Mouse (Mus musculus) gastrocnemius, postnatal 36 days (tissue): Measurements from ENCODE around the gene Cnot6l. TPM values are rescaled to one million over a fixed set of nuclear protein-coding genes. Genes with fewer than 3 reads are reported as not detected.
A peak's percentile ranks its signal among the peaks of the same experiment; 100 is the strongest.

ENCODE experiments used
- DNase-seq, 2 experiments: peaks; one replicate each; pipeline ENCODE4 v3.0.0; 2022
- intact Hi-C: fragments of 180-260 bp; cut with DNase I; formaldehyde crosslinking; loops from one replicate; pipeline ENCODE4 v1.15.1; 2025
- total RNA-seq, 2 experiments: library from RNA; stranded (reverse); gene quantifications; 2 replicates each; pipeline ENCODE4 v1.2.3; 2021

The Cnot6l gene
- total RNA-seq, 2 experiments from 2014 or later = 25.9 to 33.5 TPM

GRCm38 (mm10) chr5:96162399-96163331, 1.3 kb downstream of the Cnot6l start:
- intact Hi-C loops = loop anchor here (5.0 kb wide), 1 partner anchor 50 kb away; no protein-coding TSS in a partner anchor
- DNase-seq = peak; percentile 73 to 78

GRCm38 (mm10) chr5:96161578-96162398, 2.2 kb downstream of the Cnot6l start:
- peak; percentile 19 to 53 for DNase-seq

GRCm38 (mm10) chr5:96161263-96161577, 2.8 kb downstream of the Cnot6l start:
- DNase-seq = no peak
- intact Hi-C loops = loop anchor here (5.0 kb wide), 1 partner anchor 49 kb away; no protein-coding TSS in a partner anchor

More at GRCm38 (mm10) chr5:96161578-96162398, 2.2 kb downstream of the Cnot6l start:
- intact Hi-C loops = loop anchor here (5.0 kb wide), 1 partner anchor 49 kb away; no protein-coding TSS in a partner anchor

GRCm38 (mm10) chr5:96160467-96161262, 3.3 kb downstream of the Cnot6l start:
- no peak for DNase-seq
- intact Hi-C loops = loop anchor here (5.0 kb wide), 1 partner anchor 48 kb away; no protein-coding TSS in a partner anchor

- intact Hi-C loops = no loop called here
- DNase-seq = no peak
Observed at GRCm38 (mm10) chr5:96142351-96142750, 21.6 kb downstream of the Cnot6l start.

GRCm38 (mm10) chr5:96130683-96131082, 33.3 kb downstream of the Cnot6l start:
- intact Hi-C loops = no loop called here
- DNase-seq = no peak

GRCm38 (mm10) chr5:96126856-96127255, 37.1 kb downstream of the Cnot6l start:
- intact Hi-C loops = no loop called here
- DNase-seq = no peak

- no peak for DNase-seq
- intact Hi-C loops = loop anchor here (5.0 kb wide), 1 partner anchor 47 kb away; the partner anchor contains the start of gene Cnot6l
Observed at GRCm38 (mm10) chr5:96114943-96115342, 49.0 kb downstream of the Cnot6l start.

GRCm38 (mm10) chr5:96104644-96105043, 59.3 kb downstream of the Cnot6l start:
- DNase-seq = no peak
- intact Hi-C loops = no loop called here

- intact Hi-C loops = no loop called here
- no peak for DNase-seq
Observed at GRCm38 (mm10) chr5:96091468-96091867, 72.5 kb downstream of the Cnot6l start.

GRCm38 (mm10) chr5:96085324-96085723, 78.6 kb downstream of the Cnot6l start:
- no peak for DNase-seq
- intact Hi-C loops = no loop called here

- no peak for DNase-seq
- intact Hi-C loops = no loop called here
Observed at GRCm38 (mm10) chr5:96079026-96079425, 84.9 kb downstream of the Cnot6l start.

GRCm38 (mm10) chr5:96065591-96065990, 98.4 kb downstream of the Cnot6l start:
- no peak for DNase-seq
- intact Hi-C loops = no loop called here

- intact Hi-C loops = no loop called here
- no peak for DNase-seq
Observed at GRCm38 (mm10) chr5:96042492-96042891, 121.5 kb downstream of the Cnot6l start.

- intact Hi-C loops = no loop called here
- no peak for DNase-seq
Observed at GRCm38 (mm10) chr5:96041507-96042104, 122.4 kb downstream of the Cnot6l start.

- intact Hi-C loops = no loop called here
Observed at GRCm38 (mm10) chr5:96039188-96039840, 124.7 kb downstream of the Cnot6l start.

GRCm38 (mm10) chr5:96037684-96038121, 126.3 kb downstream of the Cnot6l start:
- no peak for DNase-seq
- intact Hi-C loops = no loop called here

More at GRCm38 (mm10) chr5:96039188-96039840, 124.7 kb downstream of the Cnot6l start:
- no peak for DNase-seq

GRCm38 (mm10) chr5:96036125-96036672, 127.8 kb downstream of the Cnot6l start:
- DNase-seq = no peak
- intact Hi-C loops = no loop called here

GRCm38 (mm10) chr5:96034101-96034500, 129.9 kb downstream of the Cnot6l start:
- intact Hi-C loops = no loop called here
- DNase-seq = no peak
